Mouse (Mus musculus) liver, embryonic 14.5 days (tissue): ENCODE data around the gene Lss.

ENCODE experiments used
- CTCF ChIP-seq: IDR thresholded peaks from 2 replicates; pipeline ENCODE4 v1.5.1; 2016; ENCODE audit warnings: antibody characterized with exemption, low read depth, control low read depth
- EP300 ChIP-seq: IDR thresholded peaks from 2 replicates; pipeline ENCODE4 v1.6.1; 2016; ENCODE audit warnings: antibody characterized with exemption, low read depth

DNA sequence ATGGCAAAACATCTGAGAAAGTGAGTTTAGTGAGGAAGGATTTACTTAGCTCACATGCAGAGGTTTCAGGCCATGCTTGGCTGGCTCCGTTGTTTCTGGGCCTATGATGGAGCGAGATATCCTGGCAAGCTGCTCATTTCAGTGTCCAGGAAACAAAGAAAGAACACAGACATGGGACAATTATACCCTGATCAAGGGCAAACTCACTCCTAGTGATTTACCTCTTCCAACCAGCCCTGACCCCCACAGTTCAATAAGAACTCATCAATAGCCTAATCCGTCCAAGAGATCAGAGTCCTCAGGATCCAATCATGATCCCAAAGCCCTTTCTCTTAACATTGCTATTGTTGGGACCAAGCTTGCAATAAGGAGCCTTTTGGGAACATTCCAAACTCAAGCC is 40.8 kb downstream of the Lss start:
- TF ChIP-seq CTCF (no peak), EP300 (no peak)
